Mouse (Mus musculus) ES-Bruce4 (cell line): ENCODE data around the gene BC048562. TPM values are rescaled to one million over a fixed set of nuclear protein-coding genes. Genes with fewer than 3 reads are reported as not detected.
A peak's percentile ranks its signal among the peaks of the same experiment; 100 is the strongest.

Source experiments
- H3K27ac ChIP-seq: 2 replicates; pipeline ENCODE4 v1.5.1; 2012; ENCODE audit warnings: low read length, inconsistent platforms; ENCODE audit not compliant: insufficient read depth
- H3K27me3 ChIP-seq: 2 replicates; pipeline ENCODE4 v1.6.1; 2012; ENCODE audit warnings: mild to moderate bottlenecking, low read length, inconsistent platforms; ENCODE audit not compliant: control insufficient read depth, poor library complexity, insufficient read depth, severe bottlenecking
- H3K36me3 ChIP-seq: 2 replicates; pipeline ENCODE4 v1.6.1; 2012; ENCODE audit warnings: inconsistent platforms, mild to moderate bottlenecking, low read length, moderate library complexity; ENCODE audit not compliant: control insufficient read depth, poor library complexity, insufficient read depth, severe bottlenecking
- H3K4me1 ChIP-seq: one replicate; pipeline ENCODE4 v1.8.1; 2011; ENCODE audit warnings: low read length; ENCODE audit not compliant: control insufficient read depth, insufficient read depth
- H3K4me3 ChIP-seq: 2 replicates; pipeline ENCODE4 v1.5.1; 2011; ENCODE audit warnings: low read depth, mild to moderate bottlenecking, low read length
- H3K9ac ChIP-seq: 2 replicates; pipeline ENCODE4 v1.6.1; 2012; ENCODE audit warnings: low read depth, mild to moderate bottlenecking, inconsistent platforms; ENCODE audit not compliant: poor library complexity, severe bottlenecking
- H3K9me3 ChIP-seq: replicated peaks from 2 replicates; pipeline ENCODE4 v1.6.1; 2012; ENCODE audit warnings: mild to moderate bottlenecking, low read length, inconsistent platforms; ENCODE audit not compliant: control insufficient read depth, poor library complexity, insufficient read depth, severe bottlenecking
- CTCF ChIP-seq: IDR thresholded peaks from one replicate; pipeline ENCODE4 v1.8.1; 2011; ENCODE audit warnings: low read depth, low read length
- EP300 ChIP-seq: IDR thresholded peaks from 2 replicates; pipeline ENCODE4 v1.6.1; 2011; ENCODE audit warnings: low read depth, low read length; ENCODE audit not compliant: insufficient read depth
- POLR2A ChIP-seq: IDR thresholded peaks from one replicate; pipeline ENCODE4 v1.8.1; 2011; ENCODE audit warnings: low read length; ENCODE audit not compliant: insufficient read depth
- polyA plus RNA-seq: library from polyadenylated mRNA; stranded (reverse); fragments of >200 nt; gene quantifications from 2 replicates; pipeline ENCODE4 v1.2.4, GENCODE M21; 2011; ENCODE audit warnings: low read depth; ENCODE audit not compliant: missing spikeins, insufficient read depth, insufficient read length

Gene BC048562
- polyA plus RNA-seq, 1 experiment = not detected

- Histone ChIP-seq H3K9ac (no peak overlapping the region), H3K27ac (no peak overlapping the region), H3K9me3 (no peaks in the 10 kb centered on the region), H3K36me3 (peaks cover 13% of the 10 kb centered on the region), H3K27me3 (no peaks in the 10 kb centered on the region), H3K4me3 (no peak overlapping the region), H3K4me1 (peaks cover 2% of the 10 kb centered on the region)
- TF ChIP-seq EP300 (no peak), CTCF (no peak), POLR2A (no peak)
Observed at GRCm38 (mm10) chr9:108463713-108464112, 27.4 kb downstream of the BC048562 start.

GRCm38 (mm10) chr9:108466219-108466618, 29.9 kb downstream of the BC048562 start:
- TF ChIP-seq EP300 (no peak), POLR2A (no peak), CTCF (no peak)
- H3K9ac ChIP-seq = no peak overlapping the region
- H3K27ac ChIP-seq = no peak overlapping the region
- no peaks in the 10 kb centered on the region for H3K27me3 ChIP-seq
- no peaks in the 10 kb centered on the region for H3K9me3 ChIP-seq
- no peak overlapping the region for H3K4me3 ChIP-seq
- H3K36me3 ChIP-seq = peaks cover 13% of the 10 kb centered on the region
- H3K4me1 ChIP-seq = peaks cover 4% of the 10 kb centered on the region

GRCm38 (mm10) chr9:108469430-108469829, 33.1 kb downstream of the BC048562 start:
- Histone ChIP-seq H3K9ac (no peak overlapping the region), H3K27me3 (no peaks in the 10 kb centered on the region), H3K4me1 (peaks cover 2% of the 10 kb centered on the region), H3K9me3 (no peaks in the 10 kb centered on the region), H3K36me3 (no peaks in the 10 kb centered on the region), H3K27ac (no peak overlapping the region), H3K4me3 (no peak overlapping the region)
- no peak for TF ChIP-seq CTCF
- no peak for TF ChIP-seq POLR2A
- TF ChIP-seq EP300 = no peak

GRCm38 (mm10) chr9:108469845-108470244, 33.6 kb downstream of the BC048562 start:
- no peak overlapping the region; the same call in 1 of the 2 replicates for H3K27ac ChIP-seq
- TF ChIP-seq CTCF (no peak), POLR2A (no peak), EP300 (no peak)
- peaks cover 2% of the 10 kb centered on the region for H3K4me1 ChIP-seq
- no peaks in the 10 kb centered on the region for H3K36me3 ChIP-seq
- no peaks in the 10 kb centered on the region for H3K27me3 ChIP-seq
- H3K4me3 ChIP-seq = no peak overlapping the region
- no peaks in the 10 kb centered on the region for H3K9me3 ChIP-seq
- H3K9ac ChIP-seq = no peak overlapping the region

- no peak overlapping the region for H3K9ac ChIP-seq
Observed at GRCm38 (mm10) chr9:108474528-108474927, 38.2 kb downstream of the BC048562 start.

GRCm38 (mm10) chr9:108478638-108479156, 42.4 kb downstream of the BC048562 start:
- H3K9ac ChIP-seq = no peak overlapping the region
- TF ChIP-seq POLR2A (no peak), CTCF (no peak), EP300 (no peak)
- no peaks in the 10 kb centered on the region for H3K9me3 ChIP-seq
- H3K4me3 ChIP-seq = peak overlapping the region; percentile 50
- H3K4me1 ChIP-seq = peaks cover 4% of the 10 kb centered on the region
- no peaks in the 10 kb centered on the region for H3K27me3 ChIP-seq
- H3K27ac ChIP-seq = 0 out of 2 replicates have a peak overlapping the region, but pooled peaks have one; percentile 20
- no peaks in the 10 kb centered on the region for H3K36me3 ChIP-seq

More at GRCm38 (mm10) chr9:108474528-108474927, 38.2 kb downstream of the BC048562 start:
- Histone ChIP-seq H3K36me3 (no peaks in the 10 kb centered on the region), H3K4me3 (no peak overlapping the region), H3K4me1 (peaks cover 3% of the 10 kb centered on the region), H3K27me3 (no peaks in the 10 kb centered on the region), H3K9me3 (no peaks in the 10 kb centered on the region), H3K27ac (no peak overlapping the region)
- TF ChIP-seq EP300 = no peak
- peak; percentile 29 for TF ChIP-seq CTCF
- no peak for TF ChIP-seq POLR2A
